Mouse (Mus musculus): Measurements from ENCODE around the gene Mier3. TPM values are rescaled to one million over a fixed set of nuclear protein-coding genes. Genes with fewer than 3 reads are reported as not detected.

Mier3 gene
- polyA plus RNA-seq, 1 experiment from 2014 or later, result 21.6 TPM

DNA sequence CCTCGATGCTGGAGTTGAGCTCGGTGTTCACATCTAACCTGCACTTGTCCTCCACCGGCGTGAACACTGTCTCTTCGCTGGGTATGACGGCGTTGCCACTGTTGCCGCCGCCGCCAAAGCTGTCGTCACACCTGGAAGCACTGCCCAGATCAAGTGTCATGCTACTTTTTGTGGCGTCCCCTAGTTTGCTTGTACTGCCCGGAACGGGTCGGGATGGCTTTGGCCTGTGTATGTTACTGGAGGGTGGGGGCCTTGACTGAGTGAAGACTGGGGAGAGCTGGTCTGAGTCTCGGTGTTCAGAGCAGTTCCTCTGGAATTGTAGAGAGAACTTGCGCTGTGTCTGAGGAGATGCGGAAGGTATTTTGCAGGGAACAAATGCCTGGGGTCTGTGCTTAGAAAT, 74.6 kb downstream of the Mier3 start:
- Histone ChIP-seq H3K9me3 (no peaks in the 10 kb centered on the region), H3K9ac (no peak overlapping the region), H3K27me3 (replicated peaks) (no peaks in the 10 kb centered on the region), H3K36me3 (peaks cover 92% of the 10 kb centered on the region), H3K27ac (no peak overlapping the region), H3K4me2 (replicated peaks) (no peak overlapping the region), H3K4me1 (no peaks in the 10 kb centered on the region), H3K4me3 (no peak overlapping the region)
- ATAC-seq (ENCODE audit: low FRiP score, low read depth), result no peak
- WGBS, result 98% methylated on average over 18 of the region's 18 CpGs

DNA sequence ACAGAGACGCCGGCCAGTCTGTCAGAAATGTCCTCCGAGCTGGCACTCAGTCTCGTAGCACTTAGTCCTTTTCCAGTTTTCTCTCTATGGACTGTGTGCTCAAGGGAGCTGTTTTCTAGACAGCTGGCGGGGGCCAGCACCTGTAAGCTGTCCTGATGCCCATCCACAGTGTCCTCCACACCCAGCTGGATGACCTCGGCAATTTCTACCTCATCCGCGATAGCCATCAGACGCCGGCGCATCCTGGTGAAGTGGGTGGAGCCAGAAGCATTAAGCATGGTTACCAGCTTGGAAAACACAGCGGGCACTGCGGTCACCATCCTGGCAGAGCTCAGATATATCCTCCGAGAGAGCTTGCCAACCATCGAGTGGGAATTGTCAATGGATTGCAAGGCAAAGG, 75.2 kb downstream of the Mier3 start:
- Histone ChIP-seq H3K9ac (no peak overlapping the region), H3K27ac (no peak overlapping the region), H3K9me3 (no peaks in the 10 kb centered on the region), H3K4me1 (no peaks in the 10 kb centered on the region), H3K4me2 (replicated peaks) (no peak overlapping the region), H3K4me3 (no peak overlapping the region), H3K27me3 (replicated peaks) (no peaks in the 10 kb centered on the region), H3K36me3 (peaks cover 92% of the 10 kb centered on the region)
- 96% methylated on average over 15 of the region's 15 CpGs for WGBS
- ATAC-seq (ENCODE audit: low FRiP score, low read depth), result no peak

DNA sequence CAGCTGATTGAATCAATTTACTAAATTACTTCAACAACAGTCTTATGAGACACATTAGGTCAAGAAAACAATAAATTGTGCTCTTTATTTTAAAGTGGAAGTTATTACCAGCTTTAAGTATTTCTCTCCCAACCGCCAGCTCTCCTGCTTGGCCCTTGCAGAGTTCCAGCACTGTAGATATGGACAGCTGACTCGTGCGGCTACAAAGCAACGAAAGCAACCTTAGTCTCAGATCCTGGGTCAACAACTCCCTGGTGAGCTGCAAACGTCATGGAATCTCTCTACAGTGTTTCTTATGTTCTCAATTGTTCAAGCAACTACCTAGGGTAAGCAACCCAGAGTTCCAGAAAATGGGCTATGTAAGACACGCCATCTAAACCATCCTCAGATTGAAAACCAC, 76.2 kb downstream of the Mier3 start:
- Histone ChIP-seq H3K4me1 (no peaks in the 10 kb centered on the region), H3K9ac (no peak overlapping the region), H3K4me2 (replicated peaks) (no peak overlapping the region), H3K9me3 (no peaks in the 10 kb centered on the region), H3K36me3 (peaks cover 91% of the 10 kb centered on the region), H3K27me3 (replicated peaks) (no peaks in the 10 kb centered on the region), H3K27ac (no peak overlapping the region), H3K4me3 (no peak overlapping the region)
- WGBS, result 94% methylated on average over 6 of the region's 6 CpGs
- ATAC-seq (ENCODE audit: low FRiP score, low read depth), result no peak

DNA sequence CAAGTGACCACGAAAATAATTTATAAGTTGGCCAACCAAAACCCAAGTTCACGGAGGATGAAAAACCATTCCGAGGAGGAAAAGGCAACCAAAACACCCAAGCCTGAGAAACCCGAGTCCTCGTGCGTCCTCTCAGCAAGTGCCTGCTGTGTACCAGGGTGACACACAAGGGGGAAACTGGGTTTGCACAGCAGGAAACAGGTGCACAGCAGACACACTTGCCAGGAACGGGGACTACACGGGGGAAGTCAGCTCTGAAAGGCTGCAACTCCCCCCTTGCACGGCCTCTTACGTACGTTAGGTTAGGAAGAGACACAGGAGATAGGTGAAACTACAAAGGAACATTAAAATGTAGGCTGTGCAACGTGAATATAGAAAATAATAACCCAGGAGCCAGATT, 81.7 kb downstream of the Mier3 start:
- Histone ChIP-seq H3K36me3 (peaks cover 82% of the 10 kb centered on the region), H3K4me1 (no peaks in the 10 kb centered on the region)

More for the DNA sequence above, 81.7 kb downstream of the Mier3 start:
- Histone ChIP-seq H3K4me3 (no peak overlapping the region), H3K27me3 (replicated peaks) (no peaks in the 10 kb centered on the region), H3K4me2 (replicated peaks) (no peak overlapping the region), H3K9ac (no peak overlapping the region), H3K27ac (no peak overlapping the region), H3K9me3 (no peaks in the 10 kb centered on the region)
- WGBS, result 92% methylated on average over 12 of the region's 12 CpGs
- ATAC-seq (ENCODE audit: low FRiP score, low read depth), result no peak

Other genes starting within 250 kb of the Mier3 start
- 111 and 119 TPM in 2 replicates for gene Gpbp1, start 190.9 kb upstream of the Mier3 start, polyA plus RNA-seq (2016; fragmentation: Nextera tagmentation; extraction: Ambion mirVana)
- not detected in 2 replicates for gene Gm49496, start 131.0 kb upstream of the Mier3 start, polyA plus RNA-seq (2016; fragmentation: Nextera tagmentation; extraction: Ambion mirVana)
- gene Gm10198, start 88.2 kb upstream of the Mier3 start, polyA plus RNA-seq (2016; fragmentation: Nextera tagmentation; extraction: Ambion mirVana), result not detected in 2 replicates
- 13.2 and 14.2 TPM in 2 replicates for gene Map3k1, start 128.0 kb downstream of the Mier3 start, polyA plus RNA-seq (2016; fragmentation: Nextera tagmentation; extraction: Ambion mirVana)